Mouse (Mus musculus) c-Kit-positive CD71-positive TER-119-positive erythroid progenitor cells, embryonic 14.5 days (primary cell): ENCODE data around the gene Man2a2.
"Not testable (repeated sequence)": the region's sequence is repeated elsewhere in the genome, so short reads cannot be mapped to it uniquely, and the experiment has no call there.

Experiments used
- DNase-seq: peaks from one replicate; pipeline ENCODE4 v3.0.0-alpha.2; 2013; ENCODE audit warnings: low spot score

Man2a2 gene

DNA sequence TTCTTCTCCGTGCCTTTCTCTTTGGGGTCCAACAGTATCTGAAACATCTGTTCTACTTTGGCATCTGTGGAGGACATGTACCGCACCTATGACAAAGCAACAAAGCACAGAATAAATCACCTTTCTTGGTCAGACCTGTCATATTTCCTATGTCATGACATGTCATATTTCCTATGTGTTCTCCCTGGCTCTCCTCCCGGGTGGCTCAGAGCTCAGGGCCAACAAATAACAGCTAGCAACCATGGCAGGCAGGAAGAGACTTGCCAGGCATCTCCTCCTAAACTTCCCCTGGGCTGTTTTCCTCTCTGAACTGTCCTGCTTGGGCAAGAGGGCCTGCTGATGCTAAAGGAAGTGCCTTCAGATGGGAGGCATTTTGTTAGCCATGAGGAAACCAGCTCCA lies 34.2 kb downstream of the Man2a2 start:
- no peak for DNase-seq

DNA sequence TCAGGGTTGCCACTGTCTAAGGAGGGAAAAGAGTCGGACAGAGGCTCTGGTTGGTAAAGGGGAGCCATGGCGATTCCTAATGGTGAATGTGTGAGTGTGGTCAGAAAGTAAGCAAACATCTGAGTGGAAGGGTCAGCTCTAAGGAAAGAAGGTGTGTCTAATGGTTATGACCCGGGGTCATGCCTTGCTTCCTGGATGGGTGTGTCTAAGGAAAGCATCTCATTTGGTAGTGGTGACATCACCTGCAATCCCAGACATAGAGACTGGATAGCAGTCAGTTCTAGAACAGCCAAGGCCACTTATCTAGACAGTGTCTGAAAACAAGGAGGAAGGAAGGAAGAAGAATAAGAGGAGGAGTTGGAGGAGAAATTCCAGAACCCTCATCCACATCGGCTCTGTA lies 36.3 kb downstream of the Man2a2 start:
- DNase-seq, result no peak

DNA sequence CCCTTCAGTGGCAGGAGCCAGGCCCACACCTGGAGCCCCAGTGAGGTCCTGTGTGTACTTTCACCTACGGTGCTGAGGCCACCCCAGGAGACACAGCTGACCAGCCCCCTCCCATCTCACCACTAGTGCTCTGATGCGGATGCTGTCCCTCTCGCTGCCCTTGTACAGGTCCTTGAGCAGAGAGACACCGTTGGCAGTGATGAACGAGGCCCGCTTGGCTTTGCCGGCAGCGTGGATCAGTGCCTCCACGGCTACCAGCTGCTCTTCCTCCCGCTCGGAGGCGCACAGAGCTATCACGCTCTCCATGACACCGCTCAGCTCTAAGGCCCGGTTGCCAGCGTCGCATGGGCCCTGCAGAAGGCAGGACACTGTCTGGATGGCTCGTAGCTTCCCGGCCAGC lies 39.7 kb downstream of the Man2a2 start:
- DNase-seq, result no peak

DNA sequence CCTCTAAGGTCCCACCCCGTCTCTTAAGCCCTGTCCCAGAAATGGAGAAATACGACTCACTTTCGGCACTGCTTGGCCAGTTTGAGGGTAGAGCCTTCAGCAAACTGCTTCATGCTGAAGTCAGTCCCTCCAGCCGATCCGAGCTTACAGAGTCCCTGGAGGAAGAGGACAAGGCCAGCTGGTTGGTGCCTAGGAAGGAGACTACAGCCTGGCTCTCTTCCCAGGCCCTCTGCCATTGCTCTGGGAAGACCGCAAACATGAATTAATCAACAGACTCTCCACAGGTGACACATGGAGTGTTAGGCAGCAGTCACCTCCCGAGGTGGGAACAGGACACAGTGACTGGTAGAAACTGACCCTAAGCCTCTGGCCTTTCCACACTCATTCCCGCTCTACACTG lies 40.9 kb downstream of the Man2a2 start:
- DNase-seq, result no peak

DNA sequence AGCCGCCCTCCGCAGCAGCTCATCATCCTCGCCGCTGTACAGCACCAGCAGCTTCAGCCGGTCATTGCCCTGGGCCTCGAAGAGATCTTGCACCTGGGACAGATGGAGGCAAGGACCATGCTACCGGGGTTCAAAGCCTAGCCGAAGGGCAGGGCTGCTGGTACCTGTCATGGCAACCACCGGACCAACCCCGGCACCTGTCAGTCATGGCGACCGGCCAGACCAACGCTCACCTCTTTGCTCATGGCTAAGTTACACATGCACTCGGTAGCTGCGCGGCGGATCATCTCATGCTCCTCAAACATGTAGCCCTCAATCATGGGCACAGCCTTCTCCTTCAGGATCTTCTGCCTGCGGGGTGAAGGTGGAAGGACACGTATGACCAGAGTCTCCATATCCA lies 45.1 kb downstream of the Man2a2 start:
- DNase-seq, result no peak

DNA sequence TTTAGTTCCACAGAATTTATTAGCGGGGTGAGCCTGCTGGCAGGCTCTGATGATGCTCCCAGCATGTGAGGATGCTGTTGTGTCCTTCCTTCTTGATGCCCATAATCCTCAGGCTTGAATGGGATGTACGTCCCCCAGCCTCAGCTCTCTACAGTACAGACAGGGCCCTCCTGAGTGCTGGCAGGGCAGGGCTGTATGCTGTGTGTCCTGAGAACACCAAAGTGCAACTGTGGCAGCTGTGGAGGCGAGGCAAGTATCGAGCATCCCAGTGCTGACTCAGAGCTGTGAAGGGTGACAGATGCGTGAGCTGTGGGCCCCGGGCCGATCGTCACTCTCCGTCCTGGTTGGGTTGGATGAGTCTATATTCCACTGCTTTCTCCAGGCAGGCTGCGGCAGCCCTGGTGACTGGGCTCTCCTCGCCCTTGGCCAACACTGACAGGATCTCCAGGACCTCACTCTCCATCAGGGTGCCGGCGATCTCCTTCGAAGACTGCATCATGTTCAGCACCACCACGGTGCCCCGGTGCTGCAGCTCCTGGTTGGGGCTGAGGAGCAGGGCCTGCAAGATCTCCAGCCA lies 45.8 kb downstream of the Man2a2 start:
- DNase-seq, result no peak

DNA sequence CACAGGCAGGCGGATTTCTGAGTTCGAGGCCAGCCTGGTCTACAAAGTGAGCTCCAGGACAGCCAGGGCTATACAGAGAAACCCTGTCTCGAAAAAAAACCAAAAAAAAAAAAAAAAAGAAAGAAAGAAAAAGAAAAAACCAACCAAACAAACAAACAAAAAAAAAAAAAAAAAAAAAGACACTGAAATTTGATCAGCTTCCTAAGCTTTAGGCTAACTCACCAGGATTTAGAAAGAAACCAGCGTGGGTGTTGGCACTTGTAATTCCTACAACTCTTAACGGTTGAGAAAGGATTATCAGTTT lies 46.4 kb downstream of the Man2a2 start:
- DNase-seq, result not testable (repeated sequence)

DNA sequence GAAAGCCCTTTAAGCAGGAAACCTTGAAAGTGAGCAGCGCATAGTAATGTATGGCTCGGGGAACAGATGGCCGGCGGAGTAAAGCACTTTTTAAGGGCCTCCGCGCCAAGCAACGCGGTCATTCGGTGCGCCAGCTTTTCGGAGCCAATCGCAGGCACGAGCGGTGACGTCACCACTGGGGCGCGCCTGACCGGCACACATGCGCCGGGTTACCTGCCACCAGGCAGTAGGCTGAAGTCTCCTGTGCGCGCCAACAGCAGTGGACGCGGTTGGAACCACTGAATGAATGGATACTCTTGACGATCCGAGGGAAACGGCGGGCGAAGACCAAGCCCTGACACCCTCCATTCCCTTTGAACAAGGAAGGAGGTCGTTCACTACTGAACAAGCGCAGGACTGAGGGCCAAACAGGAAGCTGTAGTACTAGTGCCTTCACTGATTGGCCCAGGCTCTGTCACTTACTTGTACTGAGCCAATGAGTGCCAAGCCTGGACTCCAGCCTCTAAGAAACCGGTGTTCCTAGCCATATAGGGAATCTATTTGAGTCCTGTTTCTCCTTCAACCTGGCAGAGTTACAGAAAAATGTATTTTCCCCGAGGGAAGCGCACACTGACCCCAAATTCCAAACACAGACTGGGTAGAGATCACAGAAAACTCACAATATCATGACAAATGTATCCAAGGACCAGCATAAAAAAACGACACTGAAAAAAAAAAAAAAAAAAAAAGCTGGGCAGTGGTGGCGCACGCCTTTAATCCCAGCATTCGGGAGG lies 46.9 kb downstream of the Man2a2 start, which contains the start of gene Rccd1:
Rccd1 (minus strand) TSS at position 412 of the 773 bp plus-strand sequence.
- DNase-seq, result peak; percentile 93

DNA sequence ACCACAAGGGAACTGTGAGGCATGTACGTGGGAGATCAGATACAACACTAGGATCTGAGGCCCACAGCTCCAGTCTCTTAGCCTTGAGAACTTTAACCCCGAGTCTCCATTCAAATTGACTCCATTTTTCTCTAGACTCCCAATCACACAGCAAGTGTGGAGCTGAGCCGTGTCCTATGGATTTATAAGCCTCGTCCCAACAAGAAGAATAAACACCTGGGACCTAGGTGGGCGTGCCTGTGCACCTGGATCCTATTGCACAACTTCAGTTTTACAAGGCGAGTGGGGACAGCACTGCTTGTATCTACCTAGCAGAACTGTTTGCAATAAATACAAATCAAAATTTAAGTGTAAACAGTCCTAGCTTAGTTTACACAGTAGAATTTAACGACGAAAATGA lies 47.8 kb downstream of the Man2a2 start:
- no peak for DNase-seq

DNA sequence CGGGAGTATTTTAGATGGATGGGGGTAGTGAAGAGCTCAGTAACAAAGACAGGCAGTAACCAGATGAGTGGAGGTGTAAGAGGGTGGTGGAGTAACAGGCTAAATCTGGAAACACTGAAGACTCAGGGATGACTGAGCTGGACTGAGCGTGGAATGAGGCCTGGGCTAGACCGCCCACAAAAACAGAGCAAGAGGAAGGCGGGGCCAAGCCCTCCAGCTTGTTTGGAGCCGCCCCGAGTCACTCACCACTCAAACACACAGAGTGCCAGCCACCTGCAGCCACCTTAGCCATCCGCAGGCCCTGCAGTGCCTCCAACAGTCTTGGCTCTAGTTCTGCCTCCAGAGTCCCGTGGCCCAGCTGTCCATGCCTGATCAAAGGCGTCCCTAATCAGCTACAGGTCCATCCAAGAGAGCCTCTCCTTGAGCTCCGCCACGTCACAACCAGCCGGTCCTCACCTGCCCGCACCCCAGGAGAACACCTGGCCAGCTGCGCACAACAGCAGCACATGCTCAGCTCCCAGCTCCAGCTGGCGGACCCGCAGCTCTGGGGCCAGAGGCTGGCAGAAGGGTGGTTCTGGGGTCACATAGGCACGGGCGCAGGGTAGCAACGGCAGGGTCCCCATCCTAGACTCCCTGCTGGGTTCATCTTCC lies 51.2 kb downstream of the Man2a2 start:
- DNase-seq, result no peak

DNA sequence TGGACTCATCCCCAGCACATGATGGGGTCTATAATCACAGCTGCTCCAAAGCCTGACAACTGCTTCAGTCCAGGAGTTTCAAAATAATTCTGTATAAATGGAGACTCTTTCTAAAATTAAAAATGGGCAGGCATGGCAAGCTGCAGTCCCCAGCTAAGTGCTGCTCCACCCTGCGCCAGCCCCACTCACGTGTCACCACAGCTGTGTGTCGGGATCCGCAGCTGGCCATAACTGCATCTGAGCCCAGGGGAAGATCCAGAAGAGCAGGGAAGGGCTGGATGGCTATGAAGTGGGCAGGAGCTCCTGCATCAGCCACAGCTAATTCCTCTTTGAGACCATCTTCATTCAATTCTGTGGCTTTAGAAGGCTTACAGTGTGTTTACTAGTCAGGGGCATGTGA lies 52.5 kb downstream of the Man2a2 start:
- DNase-seq, result no peak

DNA sequence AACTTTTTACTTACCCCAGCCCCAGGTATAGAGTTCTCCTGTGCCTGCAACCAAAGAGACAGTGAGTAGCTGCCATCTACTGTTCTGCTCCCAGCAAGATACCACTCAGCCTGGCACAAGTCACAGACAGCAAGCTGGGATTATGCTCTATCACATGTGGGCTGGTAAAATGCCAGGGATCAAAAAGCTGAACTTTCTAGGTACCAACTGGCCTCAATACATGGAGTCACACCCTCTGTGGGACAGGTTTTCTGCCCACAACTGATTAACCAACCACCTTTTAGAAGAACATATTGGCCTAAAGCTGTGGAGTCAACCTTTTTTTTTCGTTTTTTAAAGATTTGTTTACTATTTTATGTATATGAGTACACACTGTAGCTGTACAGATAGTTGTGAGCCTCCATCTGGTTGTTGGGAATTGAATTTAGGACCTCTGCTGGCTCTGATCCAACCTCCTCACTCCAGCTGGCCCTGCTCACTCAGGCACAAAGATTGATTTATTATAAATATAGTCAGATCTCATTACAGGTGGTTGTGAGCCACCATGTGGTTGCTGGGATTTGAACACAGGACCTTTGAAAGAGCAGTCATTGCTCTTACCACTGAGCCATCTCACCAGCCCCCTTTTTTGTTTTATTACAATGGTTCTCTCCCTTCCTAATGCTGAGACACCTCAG lies 53.6 kb downstream of the Man2a2 start:
- no peak for DNase-seq

DNA sequence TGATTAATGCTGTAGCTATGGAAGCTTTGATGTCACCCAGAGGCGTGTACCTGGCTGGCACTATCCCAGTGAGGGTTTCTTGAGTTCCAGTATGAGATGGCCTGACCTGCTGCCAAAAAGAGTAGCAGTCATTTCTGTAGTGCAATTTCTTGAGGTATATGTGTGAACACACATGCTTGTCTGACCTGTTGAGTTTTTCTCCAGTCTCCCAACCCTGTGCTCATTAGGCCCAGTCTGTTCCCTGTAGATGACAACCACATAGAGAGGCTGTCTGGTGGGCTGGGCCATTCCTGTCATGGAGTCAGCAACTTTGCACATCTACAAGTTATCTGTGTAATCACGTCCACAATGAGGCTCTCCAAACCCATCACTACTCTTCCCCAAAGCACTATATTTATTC lies 55.4 kb downstream of the Man2a2 start:
- DNase-seq, result no peak

DNA sequence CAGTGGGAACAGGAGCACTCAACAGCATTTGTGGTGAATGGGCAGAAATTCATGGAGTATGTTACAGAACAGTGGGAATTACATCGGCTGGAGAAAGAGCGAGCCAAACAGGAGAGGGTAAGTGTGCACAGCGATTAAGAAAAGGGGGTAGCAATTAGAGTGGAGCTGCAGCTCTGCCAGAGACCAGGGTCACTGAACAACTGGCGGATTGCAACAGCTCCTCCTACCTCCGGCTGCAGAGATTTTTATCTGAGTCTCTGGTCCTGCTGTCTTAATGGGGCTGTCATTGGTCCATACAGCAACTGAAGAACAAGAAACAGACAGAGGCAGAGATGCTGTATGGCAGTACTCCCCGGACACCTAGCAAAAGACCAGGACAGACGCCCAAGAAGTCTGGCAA lies 60.4 kb downstream of the Man2a2 start:
- no peak for DNase-seq

DNA sequence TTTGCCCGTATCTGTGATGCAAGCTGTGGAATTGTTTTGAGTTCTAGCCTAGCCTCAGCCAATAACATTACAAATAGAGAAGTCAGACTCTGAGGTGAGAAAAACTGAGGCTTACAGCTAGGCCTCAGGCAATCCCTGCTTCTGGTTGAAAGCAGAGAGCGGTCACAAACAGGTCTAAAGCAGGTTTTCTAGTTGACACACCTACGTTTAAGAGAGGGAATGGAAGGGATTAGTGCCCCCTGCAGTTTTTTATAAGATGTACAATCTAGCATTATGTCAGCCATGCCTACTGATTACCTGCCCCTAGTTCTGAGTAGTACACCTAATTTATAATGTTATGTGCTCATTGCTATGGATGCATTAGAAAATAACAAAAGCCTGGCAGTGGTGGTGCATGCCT lies 63.4 kb downstream of the Man2a2 start:
- DNase-seq, result no peak

DNA sequence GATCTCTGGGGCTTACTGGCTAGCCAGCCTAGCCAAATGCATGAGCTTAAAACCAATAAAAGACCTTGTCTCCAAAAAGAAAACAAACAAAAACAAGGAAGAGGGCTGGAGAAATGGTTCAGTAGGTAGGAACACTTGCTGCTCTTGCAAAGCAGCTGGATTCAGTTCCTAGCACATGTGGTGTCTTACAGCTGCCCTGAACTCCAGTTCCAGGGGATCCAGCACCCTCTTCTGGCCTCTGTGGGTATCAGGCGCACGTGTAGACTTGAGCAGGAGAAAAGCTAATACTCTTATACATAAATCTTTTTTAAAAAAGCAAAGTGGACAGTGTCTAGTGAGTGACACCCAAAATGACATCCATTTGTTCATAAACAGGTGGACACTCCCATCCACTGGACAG lies 69.7 kb downstream of the Man2a2 start:
- no peak for DNase-seq

DNA sequence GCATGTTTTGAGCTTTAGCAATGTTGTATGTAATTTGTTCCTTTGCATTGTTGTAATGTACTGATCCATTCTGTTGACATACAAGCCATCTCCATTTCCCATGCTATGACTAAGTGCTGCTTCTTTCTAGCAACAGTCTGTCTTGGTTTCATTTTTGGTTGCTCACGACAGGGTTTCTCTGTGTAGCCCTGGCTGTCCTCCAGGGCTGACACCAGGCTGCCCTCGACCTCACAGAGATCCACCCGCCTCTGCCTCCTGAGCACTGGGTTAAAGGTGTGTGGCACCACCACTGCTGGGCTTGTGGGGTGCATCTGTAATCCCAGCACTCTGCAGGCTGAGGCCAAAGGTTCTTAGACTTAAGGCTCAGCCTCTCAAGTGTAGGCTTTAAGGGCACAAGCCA lies 71.6 kb downstream of the Man2a2 start:
- DNase-seq, result no peak
